Mouse (Mus musculus) lung, postnatal 36 days (tissue): Measurements from ENCODE around the gene Riiad1.

Experiments
- DNase-seq: peaks from one replicate; pipeline ENCODE4 v3.0.0; 2022; ENCODE audit warnings: mixed read lengths

Riiad1 gene

GRCm38 (mm10) chr3:94480291-94480884, at the start of gene Riiad1:
Riiad1 (minus strand) TSS chr3:94480341.
- DNase-seq, result no peak

- DNase-seq, result no peak
Observed at GRCm38 (mm10) chr3:94526731-94527130, 46.6 kb upstream of the Riiad1 start.

DNA sequence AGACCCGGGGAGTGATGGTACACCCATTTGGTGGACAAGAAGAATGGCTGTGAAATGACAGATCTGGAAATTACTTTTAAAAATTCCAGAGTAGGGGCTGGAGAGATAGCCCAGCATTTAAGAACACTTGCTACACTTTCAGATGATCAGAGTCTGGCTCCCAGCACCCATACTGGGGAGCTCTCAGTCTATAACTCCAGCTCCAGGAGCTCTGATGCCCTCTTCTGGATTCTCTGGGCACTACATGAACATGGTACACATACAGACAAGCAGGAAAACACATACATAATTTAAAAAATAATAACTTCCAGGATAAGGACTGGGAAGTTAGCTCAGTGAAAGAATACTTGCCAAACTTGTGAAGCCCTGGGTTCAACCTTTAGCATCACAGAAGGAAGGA, 26.5 kb upstream of the Riiad1 start:
- peak; percentile 38 for DNase-seq

- peak; percentile 55 for DNase-seq
Observed at GRCm38 (mm10) chr3:94502243-94502642, 22.1 kb upstream of the Riiad1 start.

DNA sequence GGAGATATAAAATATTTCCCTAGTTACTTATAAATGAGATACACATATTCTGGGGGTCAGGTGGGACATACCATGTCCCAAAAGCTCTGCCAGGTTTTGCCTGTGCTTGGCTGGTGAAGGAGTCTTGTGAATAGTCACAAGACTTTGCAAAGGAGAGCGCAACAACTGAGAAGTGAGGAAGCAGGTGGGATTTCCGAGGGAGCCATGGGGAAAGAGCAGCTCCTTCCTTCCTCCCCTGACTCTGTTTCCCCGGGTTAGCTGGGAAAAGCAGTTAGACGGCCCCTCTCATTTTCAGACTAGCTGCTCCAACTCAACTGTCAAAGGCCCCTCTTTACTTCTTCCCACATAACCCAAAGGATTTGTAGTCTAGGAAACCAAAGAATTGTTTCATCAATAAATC, 17.0 kb upstream of the Riiad1 start:
- no peak for DNase-seq

GRCm38 (mm10) chr3:94487581-94487980, 7.4 kb upstream of the Riiad1 start:
- no peak for DNase-seq

DNA sequence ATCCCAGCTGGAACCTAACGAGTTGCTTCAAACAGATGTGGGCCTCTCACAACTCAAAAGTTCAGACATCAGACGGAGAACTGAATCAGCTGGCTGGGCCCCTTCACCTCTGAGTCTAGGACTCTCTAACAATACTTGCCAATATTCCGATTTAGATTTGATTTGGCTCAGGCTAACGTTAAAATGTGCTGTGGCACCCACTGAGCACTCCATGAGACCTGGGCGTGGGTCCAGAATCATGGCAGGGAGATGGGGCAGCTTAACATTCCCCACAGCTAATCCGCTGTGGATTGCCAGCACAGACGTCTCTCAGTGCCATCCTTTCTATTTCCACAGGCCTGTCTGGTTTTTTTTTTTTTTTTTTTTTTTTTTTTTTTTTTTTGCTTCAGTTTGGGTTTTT, 5.8 kb upstream of the Riiad1 start:
- DNase-seq, result no peak

- no peak for DNase-seq
Observed at GRCm38 (mm10) chr3:94483790-94484439, 3.8 kb upstream of the Riiad1 start.

DNA sequence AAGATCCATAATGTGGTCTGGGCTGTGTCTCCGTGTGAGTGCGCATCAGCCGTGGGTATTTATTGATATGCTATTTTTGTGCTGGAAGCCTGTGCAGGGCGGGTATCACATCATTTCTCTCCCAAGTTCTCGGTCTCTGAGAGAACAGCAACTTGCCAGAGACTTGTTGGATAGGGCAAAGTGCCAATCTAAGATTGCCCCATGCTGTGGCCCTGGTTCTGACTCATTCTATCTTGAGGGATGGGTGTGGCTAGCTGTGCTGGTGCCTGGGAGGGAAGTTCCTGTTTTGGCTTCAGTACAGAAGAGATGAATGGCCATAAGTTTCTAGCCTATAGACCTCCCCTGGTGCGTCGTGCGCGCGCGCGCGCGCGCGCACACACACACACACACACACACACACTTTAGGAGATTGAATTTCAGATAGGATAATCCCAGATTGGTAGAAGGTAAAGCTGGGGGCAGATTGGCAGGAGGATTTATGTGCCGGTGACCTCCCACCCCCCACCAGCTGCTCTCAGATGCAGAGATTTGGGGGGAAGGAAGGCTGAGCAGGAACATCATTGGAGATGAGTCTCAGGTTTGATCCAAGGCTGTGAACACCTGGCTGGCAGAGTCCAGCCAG, 2.7 kb upstream of the Riiad1 start:
- DNase-seq, result peak; percentile 80

DNA sequence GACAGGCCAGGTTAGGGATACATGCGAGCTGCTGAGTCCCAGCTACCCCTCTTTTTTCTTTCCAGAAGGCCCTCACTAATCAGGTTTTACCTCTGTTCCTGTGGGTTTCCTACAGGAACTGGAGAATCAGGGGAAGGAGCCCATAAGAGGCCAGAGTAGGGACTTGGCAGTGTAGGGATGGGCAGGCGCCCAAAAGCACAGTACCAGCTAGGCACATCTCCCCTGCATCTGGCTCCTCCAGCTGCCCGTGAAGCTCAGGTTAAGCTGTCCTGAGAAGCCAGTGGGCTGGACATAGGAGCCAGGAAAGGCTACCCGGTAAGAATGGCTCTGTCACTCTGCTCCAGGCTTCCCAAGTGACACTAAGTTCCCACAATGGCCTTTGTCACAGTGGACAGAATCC, 1.3 kb upstream of the Riiad1 start:
- no peak for DNase-seq

DNA sequence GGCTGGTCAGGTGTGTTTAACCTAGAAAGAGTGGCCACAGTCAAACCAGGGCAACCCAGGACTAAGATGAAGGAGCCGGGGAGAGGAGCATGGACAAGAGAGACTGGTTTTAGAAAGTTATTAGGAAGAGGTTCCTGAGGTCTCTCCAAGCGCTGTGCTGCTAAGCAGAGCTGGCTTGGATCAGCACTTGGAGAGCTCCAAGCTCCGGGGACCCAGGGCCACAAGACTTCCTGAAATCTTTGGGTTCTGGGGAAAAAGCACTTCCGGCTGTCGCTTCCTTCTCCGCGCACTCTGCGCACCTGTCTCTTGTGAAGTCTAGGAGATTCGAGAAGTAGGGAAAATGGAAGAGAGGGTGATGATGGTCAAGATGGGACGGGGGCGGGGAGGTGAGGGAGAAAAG, 577 bp downstream of the Riiad1 start:
- DNase-seq, result no peak

DNA sequence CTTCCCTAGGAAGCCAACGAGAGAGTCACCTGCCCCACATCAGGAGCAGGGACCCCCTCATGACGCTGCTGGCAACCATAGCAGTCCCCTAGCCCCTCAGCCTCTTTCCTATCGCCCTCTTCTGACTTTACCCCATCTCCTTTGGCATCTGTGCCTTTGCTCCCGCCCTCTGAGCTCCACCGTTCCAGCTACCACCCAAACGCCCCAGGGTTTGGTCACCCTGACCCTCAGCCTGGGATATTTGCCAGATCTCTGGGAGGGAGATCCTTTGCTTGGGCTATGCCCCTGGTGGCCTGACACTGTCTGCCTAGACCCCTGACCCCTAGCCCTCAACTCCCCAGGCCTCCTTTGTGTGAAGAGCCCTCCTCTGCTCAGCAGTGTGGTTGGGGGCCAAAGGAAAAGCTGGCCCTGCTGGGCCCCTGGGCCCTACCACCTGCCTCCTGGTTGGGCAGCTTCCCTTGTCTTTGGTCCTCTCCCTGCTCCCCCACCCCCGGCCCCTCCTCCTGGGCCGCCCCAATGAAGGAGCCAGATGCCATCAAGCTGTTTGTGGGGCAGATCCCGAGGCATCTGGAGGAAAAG, 1.5 kb downstream of the Riiad1 start:
- DNase-seq, result no peak

GRCm38 (mm10) chr3:94477981-94478422, 2.1 kb downstream of the Riiad1 start, which contains the start of gene Celf3:
Celf3 (plus strand) TSS chr3:94478295.
- no peak for DNase-seq

GRCm38 (mm10) chr3:94477444-94477843, 2.7 kb downstream of the Riiad1 start:
- DNase-seq, result no peak

DNA sequence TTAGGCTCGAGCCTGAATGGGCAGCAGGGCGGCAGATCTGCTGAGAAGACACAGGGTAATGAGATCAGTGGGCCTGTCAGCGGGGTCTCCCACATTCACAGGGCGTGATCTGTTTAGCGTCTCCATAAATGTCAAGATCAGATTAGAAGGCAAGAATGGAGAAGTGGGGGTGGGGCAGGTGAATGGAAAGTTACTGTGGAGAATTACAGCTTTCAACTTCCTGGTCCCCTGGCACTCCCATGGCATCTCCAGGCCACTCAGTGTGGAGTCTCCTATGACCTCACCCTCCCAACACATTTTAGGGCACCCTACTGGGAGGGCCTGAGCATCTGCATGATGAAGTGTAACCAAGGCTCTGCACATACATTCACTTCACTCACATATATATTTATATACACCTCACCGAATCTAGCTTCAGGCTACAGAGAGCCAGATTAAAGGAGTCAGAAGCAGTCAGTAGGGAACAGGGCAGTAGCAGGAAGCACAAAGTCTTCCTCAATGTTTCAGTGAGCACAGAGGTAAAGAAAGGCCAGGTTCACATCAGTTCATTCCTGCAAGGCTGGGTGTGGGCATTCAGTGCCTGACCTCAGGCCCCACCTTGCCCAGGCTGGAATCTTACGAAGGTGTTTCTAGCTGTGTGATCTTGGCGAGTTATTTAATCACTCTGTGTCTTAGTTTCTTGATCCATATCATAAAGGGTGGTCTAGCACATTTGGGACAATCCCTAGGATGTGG, 3.7 kb downstream of the Riiad1 start:
- peak; percentile 36 for DNase-seq

- no peak for DNase-seq
Observed at GRCm38 (mm10) chr3:94473567-94474232, 6.4 kb downstream of the Riiad1 start.

- no peak for DNase-seq
Observed at GRCm38 (mm10) chr3:94473115-94473505, 7.0 kb downstream of the Riiad1 start.

GRCm38 (mm10) chr3:94472447-94473114, 7.6 kb downstream of the Riiad1 start:
- DNase-seq, result peak; percentile 62

GRCm38 (mm10) chr3:94468931-94469330, 11.2 kb downstream of the Riiad1 start:
- peak; percentile 7 for DNase-seq

GRCm38 (mm10) chr3:94465632-94466430, 14.3 kb downstream of the Riiad1 start:
- DNase-seq, result no peak

DNA sequence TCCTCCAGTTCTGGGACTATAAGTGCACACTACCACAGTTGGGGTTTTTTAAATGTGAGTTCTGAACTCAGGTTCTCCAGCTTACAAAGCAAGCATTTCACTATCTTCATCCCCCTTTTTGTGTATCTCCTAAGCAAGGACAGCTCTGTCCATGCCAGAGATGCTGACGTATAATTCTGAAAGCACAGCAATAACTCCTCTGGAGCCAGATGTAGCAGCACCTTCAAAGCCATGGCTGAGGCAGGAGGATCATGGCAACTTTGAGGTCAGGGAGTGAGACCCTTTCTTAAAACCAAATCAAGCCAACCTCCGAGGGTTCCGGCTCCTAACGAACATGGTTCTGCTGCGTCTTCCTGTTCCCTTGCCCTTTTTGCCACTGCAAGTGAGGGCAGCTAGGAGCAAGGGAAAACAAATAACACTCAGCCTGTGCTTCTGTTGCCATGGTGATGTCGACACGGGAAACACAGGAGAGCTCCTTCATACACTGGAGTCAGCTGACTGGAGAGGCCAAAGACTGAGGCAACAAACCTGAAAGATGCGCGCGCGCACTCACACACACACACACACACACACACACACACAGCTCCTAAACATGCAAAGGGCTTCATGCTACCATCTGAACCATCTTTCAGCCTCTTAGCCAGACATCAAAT, 16.1 kb downstream of the Riiad1 start:
- DNase-seq, result peak; percentile 84
